Mouse (Mus musculus) G1E (cell line): ENCODE measurements around the gene Morc2a. TPM values are rescaled to one million over a fixed set of nuclear protein-coding genes. Genes with fewer than 3 reads are reported as not detected.

ENCODE experiments used
- ATAC-seq: 2 replicates; pipeline ENCODE4 v1.8.0; 2016; ENCODE audit warnings: mild to moderate bottlenecking; ENCODE audit not compliant: insufficient number of reproducible peaks, poor library complexity, low FRiP score, severe bottlenecking; ENCODE audit errors: extremely low read depth
- DNase-seq: peaks from one replicate; pipeline ENCODE4 v3.0.0; 2012; ENCODE audit warnings: low spot score
- H3K27me3 ChIP-seq: 2 replicates; pipeline ENCODE4 v1.6.1; 2012; ENCODE audit warnings: mild to moderate bottlenecking, low read length, inconsistent platforms; ENCODE audit not compliant: insufficient read depth
- H3K36me3 ChIP-seq: replicated peaks from 2 replicates; pipeline ENCODE3; 2012; ENCODE audit warnings: mild to moderate bottlenecking, inconsistent platforms
- H3K4me1 ChIP-seq: 2 replicates; pipeline ENCODE4 v1.6.1; 2012; ENCODE audit warnings: low read depth, low read length, inconsistent platforms, mixed read lengths; ENCODE audit not compliant: insufficient read depth
- H3K4me3 ChIP-seq: 2 replicates; pipeline ENCODE4 v1.5.1; 2012; ENCODE audit warnings: low read depth, mild to moderate bottlenecking, inconsistent platforms, low read length, moderate library complexity, mixed read lengths
- H3K9me3 ChIP-seq: replicated peaks from 2 replicates; pipeline ENCODE4 v1.6.1; 2012; ENCODE audit warnings: inconsistent platforms
- CTCF ChIP-seq: IDR thresholded peaks from 2 replicates; pipeline ENCODE4 v1.5.1; 2012; ENCODE audit warnings: low read depth, low read length, inconsistent platforms, mixed read lengths
- GATA1 ChIP-seq: IDR thresholded peaks from 2 replicates; pipeline ENCODE4 v1.6.1; 2012; ENCODE audit warnings: borderline replicate concordance, low read length, inconsistent platforms, mixed read lengths
- GATA2 ChIP-seq: IDR thresholded peaks from 2 replicates; pipeline ENCODE4 v1.6.1; 2012; ENCODE audit warnings: low read depth, low read length, inconsistent platforms, borderline replicate concordance
- POLR2AphosphoS5 ChIP-seq: IDR thresholded peaks from 2 replicates; pipeline ENCODE4 v1.6.1; 2012; ENCODE audit warnings: low read depth, low read length, inconsistent platforms; ENCODE audit not compliant: insufficient replicate concordance
- TAL1 ChIP-seq: conservative IDR thresholded peaks from 2 replicates; pipeline ENCODE4 v1.6.1; 2012; ENCODE audit warnings: low read depth, low read length, inconsistent platforms, mixed read lengths
- polyA plus RNA-seq: library from polyadenylated mRNA; stranded (reverse); fragments of >175 nt; gene quantifications from 2 replicates; pipeline ENCODE4 v1.2.3, GENCODE M21; 2012
- total RNA-seq, 2 experiments: library from RNA; stranded (forward) in 1 of 2; stranded (reverse) in 1 of 2; fragments of 200-1000 nt in 1 of 2; fragments of >200 nt in 1 of 2; fragmentation: Nextera tagmentation in 1 of 2; gene quantifications; 2 replicates each; pipeline ENCODE4 v1.2.3; 2014 to 2017

Morc2a gene
- total and polyA plus RNA-seq, 3 experiments = 3.1 to 18.5 (median 13.8) TPM

GRCm38 (mm10) chr11:3691746-3692145 is 42.8 kb downstream of the Morc2a start:
- no peak for TF ChIP-seq TAL1
- no peak for TF ChIP-seq GATA2
- no peak for TF ChIP-seq POLR2AphosphoS5
- no peak for TF ChIP-seq CTCF
- TF ChIP-seq GATA1 = no peak
- no peak for ATAC-seq
- no peaks in the 10 kb centered on the region for H3K4me1 ChIP-seq
- H3K4me3 ChIP-seq = no peak overlapping the region
- H3K27me3 ChIP-seq = no peaks in the 10 kb centered on the region
- H3K9me3 ChIP-seq = no peaks in the 10 kb centered on the region
- no peak for DNase-seq
- H3K36me3 ChIP-seq = peaks cover 27% of the 10 kb centered on the region

DNA sequence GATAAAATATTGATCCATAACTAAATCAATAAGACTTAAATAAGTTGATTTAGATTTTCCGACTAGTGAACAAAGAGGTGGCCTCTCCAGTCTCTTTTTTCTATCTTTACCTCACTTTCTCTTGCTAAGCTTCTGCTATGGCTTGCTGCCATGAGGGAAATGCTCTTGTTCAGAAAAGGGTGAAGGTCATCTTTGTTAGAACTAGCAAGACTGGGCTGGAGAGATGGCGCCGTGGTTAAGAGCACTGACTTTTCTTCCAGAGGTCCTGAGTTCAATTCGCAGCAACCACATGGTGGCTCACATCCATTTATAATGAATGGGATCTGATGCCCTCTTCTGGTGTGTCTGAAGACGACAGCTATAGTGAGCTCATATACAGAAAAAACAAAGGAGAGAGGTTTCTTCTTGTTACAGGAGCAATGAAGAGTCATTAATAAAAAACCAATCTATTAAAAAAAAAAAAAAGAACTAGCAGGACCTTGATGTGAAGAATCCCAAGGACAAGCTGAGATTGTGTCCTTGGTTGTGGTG is 47.2 kb downstream of the Morc2a start:
- peaks cover 2% of the 10 kb centered on the region for H3K36me3 ChIP-seq
- no peaks in the 10 kb centered on the region for H3K27me3 ChIP-seq
- H3K4me1 ChIP-seq = no peaks in the 10 kb centered on the region
- no peaks in the 10 kb centered on the region for H3K9me3 ChIP-seq
- no peak overlapping the region for H3K4me3 ChIP-seq
- DNase-seq (no peak), ATAC-seq (no peak)
- no peak for TF ChIP-seq TAL1
- no peak for TF ChIP-seq POLR2AphosphoS5
- TF ChIP-seq CTCF = no peak
- no peak for TF ChIP-seq GATA1
- no peak for TF ChIP-seq GATA2

DNA sequence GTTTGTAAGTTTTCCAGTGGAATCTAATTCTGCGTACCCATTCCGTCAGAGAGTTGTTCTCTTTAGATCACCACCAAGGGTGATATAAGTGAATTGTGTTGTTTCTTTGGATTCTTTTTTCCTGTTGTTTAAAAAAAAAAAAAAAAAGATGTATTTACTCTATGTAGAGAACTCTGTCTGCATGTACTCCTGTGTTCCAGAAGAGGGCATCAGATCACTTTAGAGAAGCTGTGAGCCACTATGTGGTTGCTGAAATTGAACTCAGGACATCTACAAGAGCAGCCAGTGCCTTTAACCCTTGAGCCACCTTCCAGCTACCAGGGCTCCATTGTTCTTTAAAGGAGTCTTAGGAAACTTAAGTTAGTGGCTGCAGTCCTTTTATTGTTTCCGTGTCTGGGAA is 48.5 kb downstream of the Morc2a start:
- Histone ChIP-seq H3K36me3 (no peaks in the 10 kb centered on the region), H3K4me1 (no peaks in the 10 kb centered on the region), H3K9me3 (no peaks in the 10 kb centered on the region), H3K4me3 (no peak overlapping the region), H3K27me3 (no peaks in the 10 kb centered on the region)
- DNase-seq (no peak), ATAC-seq (no peak)
- TF ChIP-seq CTCF (no peak), POLR2AphosphoS5 (no peak), GATA1 (no peak), TAL1 (no peak), GATA2 (no peak)

DNA sequence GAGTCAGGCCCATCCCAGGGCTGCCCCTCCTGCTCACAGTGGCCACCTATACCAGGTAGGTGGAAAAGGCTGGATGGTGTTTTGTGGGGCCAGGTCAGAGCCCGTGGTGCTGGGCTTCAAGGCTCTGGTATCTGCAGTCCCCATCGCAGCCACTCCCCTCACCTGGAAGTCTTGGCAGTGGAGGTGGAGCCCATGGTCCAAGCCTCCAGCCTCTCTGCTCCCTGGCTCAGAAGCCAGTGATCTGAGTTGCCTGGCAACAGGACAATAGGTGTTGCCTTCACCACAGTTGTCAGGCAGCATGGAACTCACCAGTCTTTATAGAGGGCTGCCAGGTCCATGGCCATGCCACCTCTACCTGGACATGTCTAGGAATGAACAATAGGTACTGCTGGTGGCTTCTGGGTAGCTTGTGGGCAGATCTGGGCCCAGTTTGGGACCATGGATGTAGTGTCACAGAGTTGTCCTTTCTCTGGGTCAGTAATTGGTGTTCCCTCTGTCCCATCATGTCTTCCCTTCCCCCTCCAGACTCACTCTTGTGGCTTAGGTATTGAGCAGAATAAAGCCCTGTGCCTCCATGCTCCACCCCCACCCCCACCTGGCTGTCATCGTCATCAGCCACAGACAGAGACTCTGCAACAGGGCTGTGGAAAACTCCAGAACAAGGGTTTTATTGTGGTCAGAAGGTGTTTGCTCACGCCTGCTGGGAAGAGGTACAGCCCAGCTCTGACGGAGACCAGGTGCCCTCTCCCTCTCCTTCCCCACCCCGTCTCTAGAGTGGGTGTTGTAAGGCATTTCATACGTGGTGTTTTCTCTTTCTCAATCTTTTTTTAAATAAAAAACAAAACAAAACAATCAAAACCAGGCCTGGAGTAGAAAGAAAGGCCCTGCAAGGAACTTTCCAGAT is 54.4 kb downstream of the Morc2a start:
- DNase-seq (no peak), ATAC-seq (no peak)
- H3K9me3 ChIP-seq = no peaks in the 10 kb centered on the region
- TF ChIP-seq GATA1 (no peak), GATA2 (no peak), TAL1 (no peak), CTCF (no peak), POLR2AphosphoS5 (no peak)
- H3K27me3 ChIP-seq = 0 out of 2 replicates have a peak, but pooled peaks cover 3% of the 10 kb centered on the region
- no peaks in the 10 kb centered on the region for H3K36me3 ChIP-seq
- H3K4me3 ChIP-seq = no peak overlapping the region
- no peaks in the 10 kb centered on the region for H3K4me1 ChIP-seq

GRCm38 (mm10) chr11:3704404-3704803 is 55.4 kb downstream of the Morc2a start:
- no peaks in the 10 kb centered on the region for H3K9me3 ChIP-seq
- no peaks in the 10 kb centered on the region for H3K36me3 ChIP-seq
- no peak for ATAC-seq
- no peaks in the 10 kb centered on the region for H3K4me1 ChIP-seq
- DNase-seq = no peak
- no peak overlapping the region for H3K4me3 ChIP-seq
- no peak for TF ChIP-seq POLR2AphosphoS5
- TF ChIP-seq GATA1 = no peak
- TF ChIP-seq GATA2 = no peak
- TF ChIP-seq TAL1 = no peak
- TF ChIP-seq CTCF = no peak
- H3K27me3 ChIP-seq = 0 out of 2 replicates have a peak, but pooled peaks cover 3% of the 10 kb centered on the region

GRCm38 (mm10) chr11:3707057-3707456 is 58.1 kb downstream of the Morc2a start:
- Histone ChIP-seq H3K4me3 (no peak overlapping the region), H3K27me3 (peaks cover 6% of the 10 kb centered on the region; the same call in 1 of the 2 replicates), H3K9me3 (no peaks in the 10 kb centered on the region), H3K36me3 (no peaks in the 10 kb centered on the region), H3K4me1 (no peaks in the 10 kb centered on the region)
- ATAC-seq (no peak), DNase-seq (no peak)
- no peak for TF ChIP-seq GATA1
- TF ChIP-seq TAL1 = no peak
- no peak for TF ChIP-seq POLR2AphosphoS5
- TF ChIP-seq CTCF = no peak
- TF ChIP-seq GATA2 = no peak
